Mouse (Mus musculus): ENCODE measurements around the gene Sphk2. TPM values are rescaled to one million over a fixed set of nuclear protein-coding genes. Genes with fewer than 3 reads are reported as not detected.
"Not testable (repeated sequence)": the region's sequence is repeated elsewhere in the genome, so short reads cannot be mapped to it uniquely, and the experiment has no call there.

Gene Sphk2
- total RNA-seq, 2 experiments from 2014 or later = 7.8 to 19.8 TPM

- ATAC-seq (replicated peaks; ENCODE audit: low FRiP score, low TSS enrichment, poor library complexity, severe bottlenecking) = no peak
Observed at GRCm38 (mm10) chr7:45677627-45678295, 40.0 kb downstream of the Sphk2 start.

DNA sequence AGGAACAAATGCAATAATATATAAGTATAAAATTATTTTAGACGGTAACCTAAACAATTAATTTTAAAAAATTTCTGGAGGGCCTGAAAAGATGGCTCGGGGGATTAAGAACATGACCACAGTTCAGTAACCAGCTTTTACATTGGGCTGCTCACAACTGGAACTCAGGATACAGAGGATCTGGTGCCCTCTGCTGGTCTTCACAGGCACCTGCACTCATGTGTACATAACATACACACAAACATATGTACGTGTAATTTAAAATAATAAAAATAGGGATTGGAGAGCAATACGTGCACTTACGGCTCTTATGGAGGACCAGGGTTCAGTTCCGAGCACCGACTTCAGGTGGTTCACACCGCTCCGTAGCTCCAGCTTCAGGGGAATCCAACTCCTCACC is 48.9 kb downstream of the Sphk2 start:
- no peak for ATAC-seq (replicated peaks; ENCODE audit: low FRiP score, low TSS enrichment, poor library complexity, severe bottlenecking)

- ATAC-seq (replicated peaks; ENCODE audit: low FRiP score, low TSS enrichment, poor library complexity, severe bottlenecking) = no peak
Observed at GRCm38 (mm10) chr7:45667761-45668160, 50.0 kb downstream of the Sphk2 start.

- ATAC-seq (replicated peaks; ENCODE audit: low FRiP score, low TSS enrichment, poor library complexity, severe bottlenecking) = no peak
Observed at GRCm38 (mm10) chr7:45666161-45666560, 51.6 kb downstream of the Sphk2 start, which contains the start of gene Fut2. TSS of gene Fut2 (minus strand) at chr7:45666394.

GRCm38 (mm10) chr7:45665303-45666138 is 52.3 kb downstream of the Sphk2 start:
- no peak for ATAC-seq (replicated peaks; ENCODE audit: low FRiP score, low TSS enrichment, poor library complexity, severe bottlenecking)

DNA sequence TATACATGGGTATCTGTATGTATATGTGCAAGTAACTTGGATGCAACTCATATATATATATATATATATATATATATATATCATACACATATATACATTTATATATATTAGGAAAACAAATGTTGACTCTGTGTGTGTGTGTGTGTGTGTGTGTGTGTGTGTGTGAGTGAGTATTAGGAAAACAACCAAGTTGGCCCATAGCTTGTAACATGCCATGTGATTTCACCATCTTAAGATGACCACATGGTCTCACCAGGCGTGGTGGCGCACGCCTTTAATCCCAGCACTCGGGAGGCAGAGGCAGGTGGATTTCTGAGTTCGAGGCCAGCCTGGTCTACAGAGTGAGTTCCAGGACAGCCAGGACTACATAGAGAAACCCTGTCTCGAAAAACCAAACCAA is 56.1 kb downstream of the Sphk2 start:
- not testable (repeated sequence) for ATAC-seq (replicated peaks; ENCODE audit: low FRiP score, low TSS enrichment, poor library complexity, severe bottlenecking)

DNA sequence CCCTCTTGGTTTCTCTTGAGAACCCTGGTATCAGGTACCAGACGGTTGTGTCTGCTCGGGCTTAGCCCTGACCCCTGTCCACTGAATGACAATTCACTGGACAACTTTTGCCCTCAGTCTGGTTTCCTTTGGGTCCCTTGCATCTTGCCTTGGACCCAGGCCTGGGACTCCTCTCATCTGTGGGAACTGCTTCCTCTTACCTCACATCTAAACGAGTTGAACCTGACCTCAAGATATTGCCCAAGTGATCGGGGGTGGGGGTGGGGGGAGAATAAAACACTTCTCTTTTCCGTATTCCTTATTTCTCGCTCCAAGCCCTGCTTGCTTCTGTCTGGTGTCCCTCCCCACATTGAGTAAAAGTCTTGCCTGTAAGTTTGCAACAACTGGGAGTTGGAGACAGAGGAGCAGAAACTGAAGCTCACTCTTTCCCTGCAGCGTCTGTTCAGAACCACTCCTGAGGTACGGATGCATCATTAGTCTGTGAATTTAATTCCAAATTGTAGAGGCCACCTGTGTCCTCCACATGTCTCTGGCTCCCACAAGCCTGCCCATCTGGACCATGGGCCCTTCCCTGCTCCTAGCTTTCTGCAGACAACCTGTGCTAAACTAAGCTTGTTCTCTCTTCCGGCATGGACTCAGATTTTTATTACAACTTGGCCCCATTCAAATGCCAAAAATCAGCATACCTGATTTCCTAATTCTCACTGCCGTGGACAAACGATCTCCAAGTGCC is 56.9 kb downstream of the Sphk2 start:
- ATAC-seq (replicated peaks; ENCODE audit: low FRiP score, low TSS enrichment, poor library complexity, severe bottlenecking) = no peak

Other genes starting within 250 kb of the Sphk2 start
Only the 30 nearest of the 32 such genes appear.
- gene Dhdh, start 229.2 kb downstream of the Sphk2 start, total RNA-seq (2014; fragmentation: Nextera tagmentation) = 1.9 and 2.5 TPM in 2 replicates
- 1.8 and 3.5 TPM in 2 replicates for gene Dhdh, start 229.2 kb downstream of the Sphk2 start, total RNA-seq (2017)
- gene Nucb1, start 207.6 kb downstream of the Sphk2 start, total RNA-seq (2014; fragmentation: Nextera tagmentation) = 100 and 140 TPM in 2 replicates
- 285 and 323 TPM in 2 replicates for gene Nucb1, start 207.6 kb downstream of the Sphk2 start, total RNA-seq (2017)
- 35.5 and 79.3 TPM in 2 replicates for gene Ppp1r15a, start 191.7 kb downstream of the Sphk2 start, total RNA-seq (2014; fragmentation: Nextera tagmentation)
- 161 and 186 TPM in 2 replicates for gene Ppp1r15a, start 191.7 kb downstream of the Sphk2 start, total RNA-seq (2017)
- 0.27 TPM in 1 of 2 replicates, not detected in the other for gene Plekha4, start 191.7 kb downstream of the Sphk2 start, total RNA-seq (2014; fragmentation: Nextera tagmentation)
- gene Plekha4, start 191.7 kb downstream of the Sphk2 start, total RNA-seq (2017) = not detected in 2 replicates
- gene Hsd17b14, start 163.1 kb downstream of the Sphk2 start, total RNA-seq (2014; fragmentation: Nextera tagmentation) = not detected in 2 replicates
- not detected in 2 replicates for gene Hsd17b14, start 163.1 kb downstream of the Sphk2 start, total RNA-seq (2017)
- gene Bcat2, start 147.8 kb downstream of the Sphk2 start, total RNA-seq (2014; fragmentation: Nextera tagmentation) = 81.0 and 92.5 TPM in 2 replicates
- gene Bcat2, start 147.8 kb downstream of the Sphk2 start, total RNA-seq (2017) = 23.3 and 50.0 TPM in 2 replicates
- gene Fgf21, start 102.5 kb downstream of the Sphk2 start, total RNA-seq (2014; fragmentation: Nextera tagmentation) = not detected in 2 replicates
- not detected in 2 replicates for gene Fgf21, start 102.5 kb downstream of the Sphk2 start, total RNA-seq (2017)
- gene Fut1, start 100.7 kb downstream of the Sphk2 start, total RNA-seq (2014; fragmentation: Nextera tagmentation) = not detected in 2 replicates
- not detected in 2 replicates for gene Fut1, start 100.7 kb downstream of the Sphk2 start, total RNA-seq (2017)
- not detected in 2 replicates for gene Izumo1, start 96.2 kb downstream of the Sphk2 start, total RNA-seq (2014; fragmentation: Nextera tagmentation)
- not detected in 2 replicates for gene Izumo1, start 96.2 kb downstream of the Sphk2 start, total RNA-seq (2017)
- not detected in 2 replicates for gene Rasip1, start 90.5 kb downstream of the Sphk2 start, total RNA-seq (2014; fragmentation: Nextera tagmentation)
- gene Rasip1, start 90.5 kb downstream of the Sphk2 start, total RNA-seq (2017) = not detected in 2 replicates
- not detected in 2 replicates for gene Mamstr, start 78.0 kb downstream of the Sphk2 start, total RNA-seq (2014; fragmentation: Nextera tagmentation)
- not detected in 2 replicates for gene Mamstr, start 78.0 kb downstream of the Sphk2 start, total RNA-seq (2017)
- not detected in 2 replicates for gene Fut2, start 51.6 kb downstream of the Sphk2 start, total RNA-seq (2014; fragmentation: Nextera tagmentation)
- not detected in 2 replicates for gene Fut2, start 51.6 kb downstream of the Sphk2 start, total RNA-seq (2017)
- gene Ntn5, start 34.0 kb downstream of the Sphk2 start, total RNA-seq (2014; fragmentation: Nextera tagmentation) = not detected in 2 replicates
- not detected in 2 replicates for gene Ntn5, start 34.0 kb downstream of the Sphk2 start, total RNA-seq (2017)
- not detected in 2 replicates for gene Sec1, start 23.6 kb downstream of the Sphk2 start, total RNA-seq (2014; fragmentation: Nextera tagmentation)
- gene Sec1, start 23.6 kb downstream of the Sphk2 start, total RNA-seq (2017) = not detected in 2 replicates
- not detected in 2 replicates for gene Car11, start 18.2 kb downstream of the Sphk2 start, total RNA-seq (2014; fragmentation: Nextera tagmentation)
- gene Car11, start 18.2 kb downstream of the Sphk2 start, total RNA-seq (2017) = not detected in 2 replicates
- gene Dbp, start 12.9 kb downstream of the Sphk2 start, total RNA-seq (2014; fragmentation: Nextera tagmentation) = 7.1 and 9.1 TPM in 2 replicates
- 5.6 and 6.2 TPM in 2 replicates for gene Dbp, start 12.9 kb downstream of the Sphk2 start, total RNA-seq (2017)
- 2,679 and 3,223 TPM in 2 replicates for gene Rpl18, start 2.5 kb downstream of the Sphk2 start, total RNA-seq (2014; fragmentation: Nextera tagmentation)
- 1,594 and 2,062 TPM in 2 replicates for gene Rpl18, start 2.5 kb downstream of the Sphk2 start, total RNA-seq (2017)
- 1.1 and 2.1 TPM in 2 replicates for gene Fam83e, start 3.2 kb upstream of the Sphk2 start, total RNA-seq (2014; fragmentation: Nextera tagmentation)
- gene Fam83e, start 3.2 kb upstream of the Sphk2 start, total RNA-seq (2017) = 0.61 and 2.9 TPM in 2 replicates
- not detected in 2 replicates for gene Spaca4, start 7.8 kb upstream of the Sphk2 start, total RNA-seq (2014; fragmentation: Nextera tagmentation)
- gene Spaca4, start 7.8 kb upstream of the Sphk2 start, total RNA-seq (2017) = not detected in 2 replicates
- not detected in 2 replicates for gene Lmtk3, start 65.7 kb upstream of the Sphk2 start, total RNA-seq (2014; fragmentation: Nextera tagmentation)
- gene Lmtk3, start 65.7 kb upstream of the Sphk2 start, total RNA-seq (2017) = not detected in 2 replicates
- 0.84 TPM in 1 of 2 replicates, not detected in the other for gene Sult2b1, start 66.7 kb upstream of the Sphk2 start, total RNA-seq (2014; fragmentation: Nextera tagmentation)
- gene Sult2b1, start 66.7 kb upstream of the Sphk2 start, total RNA-seq (2017) = not detected in 2 replicates
- gene Cyth2, start 96.6 kb upstream of the Sphk2 start, total RNA-seq (2014; fragmentation: Nextera tagmentation) = 27.2 and 30.8 TPM in 2 replicates
- gene Cyth2, start 96.6 kb upstream of the Sphk2 start, total RNA-seq (2017) = 36.9 and 38.0 TPM in 2 replicates
- not detected in 2 replicates for gene Kcnj14, start 106.8 kb upstream of the Sphk2 start, total RNA-seq (2014; fragmentation: Nextera tagmentation)
- not detected in 2 replicates for gene Kcnj14, start 106.8 kb upstream of the Sphk2 start, total RNA-seq (2017)
- gene Grwd1, start 112.9 kb upstream of the Sphk2 start, total RNA-seq (2014; fragmentation: Nextera tagmentation) = 45.7 and 67.7 TPM in 2 replicates
- 22.1 and 39.4 TPM in 2 replicates for gene Grwd1, start 112.9 kb upstream of the Sphk2 start, total RNA-seq (2017)
- gene Kdelr1, start 154.8 kb upstream of the Sphk2 start, total RNA-seq (2014; fragmentation: Nextera tagmentation) = 76.7 and 91.3 TPM in 2 replicates
- gene Kdelr1, start 154.8 kb upstream of the Sphk2 start, total RNA-seq (2017) = 44.4 and 50.2 TPM in 2 replicates
- gene Grin2d, start 160.4 kb upstream of the Sphk2 start, total RNA-seq (2014; fragmentation: Nextera tagmentation) = 0.92 TPM in 1 of 2 replicates, not detected in the other
- 0.23 TPM in 1 of 2 replicates, not detected in the other for gene Grin2d, start 160.4 kb upstream of the Sphk2 start, total RNA-seq (2017)
- not detected in 2 replicates for gene Syngr4, start 178.7 kb upstream of the Sphk2 start, total RNA-seq (2014; fragmentation: Nextera tagmentation)
- gene Syngr4, start 178.7 kb upstream of the Sphk2 start, total RNA-seq (2017) = not detected in 2 replicates
- gene Tmem143, start 178.9 kb upstream of the Sphk2 start, total RNA-seq (2014; fragmentation: Nextera tagmentation) = 9.1 and 10.3 TPM in 2 replicates
- gene Tmem143, start 178.9 kb upstream of the Sphk2 start, total RNA-seq (2017) = 7.3 and 11.3 TPM in 2 replicates
- gene Emp3, start 203.4 kb upstream of the Sphk2 start, total RNA-seq (2014; fragmentation: Nextera tagmentation) = 167 and 180 TPM in 2 replicates
- gene Emp3, start 203.4 kb upstream of the Sphk2 start, total RNA-seq (2017) = 109 and 112 TPM in 2 replicates
- gene Ccdc114, start 206.1 kb upstream of the Sphk2 start, total RNA-seq (2014; fragmentation: Nextera tagmentation) = 2.3 and 5.3 TPM in 2 replicates
- 4.1 and 4.6 TPM in 2 replicates for gene Ccdc114, start 206.1 kb upstream of the Sphk2 start, total RNA-seq (2017)

Measured in megakaryocyte-erythroid progenitor cell, adult 5-6 weeks (primary cell).